Mouse (Mus musculus): ENCODE results near the gene Grip2. TPM values are rescaled to one million over a fixed set of nuclear protein-coding genes. Genes with fewer than 3 reads are reported as not detected.

Grip2 gene
- 0.22 TPM for polyA plus RNA-seq (2017; shearing (Covaris generic))

DNA sequence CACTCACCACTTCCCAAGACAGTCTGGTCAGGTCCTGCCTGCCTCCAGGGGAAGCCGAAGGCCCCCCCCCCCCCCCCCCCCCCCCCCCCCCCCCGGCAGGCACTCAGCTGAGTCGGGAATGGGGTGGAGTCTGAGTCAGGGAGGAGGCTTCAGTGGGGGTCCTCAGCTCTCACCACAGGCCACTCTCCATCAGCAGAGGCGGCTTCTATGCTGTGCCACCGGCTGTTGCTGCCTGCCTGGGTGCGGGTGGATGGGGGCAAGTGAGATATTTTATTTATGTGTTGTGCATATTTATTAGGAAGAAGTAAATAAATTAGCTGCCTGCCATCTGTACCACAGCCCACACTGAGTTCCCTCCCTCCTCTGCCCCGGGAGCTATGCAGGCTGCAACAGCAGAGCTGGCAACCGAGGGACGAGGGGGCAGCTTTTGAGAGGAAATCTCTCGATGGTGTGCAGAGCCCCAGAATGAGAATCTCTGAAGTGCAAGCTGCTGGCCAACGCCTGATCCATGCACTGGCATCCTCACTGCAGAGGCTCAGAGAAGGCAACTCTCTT, at the start of gene Grip2:
Gene Grip2 (minus strand): TSS at position 235 of the 555 bp plus-strand sequence.

Other genes starting within 250 kb of the Grip2 start
- 70.7 TPM for gene Slc6a6, start 143.2 kb downstream of the Grip2 start, polyA plus RNA-seq (2017; shearing (Covaris generic))
- 31.1 TPM for gene Ccdc174, start 50.8 kb upstream of the Grip2 start, polyA plus RNA-seq (2017; shearing (Covaris generic))
- not detected for gene 4930590J08Rik, start 75.6 kb upstream of the Grip2 start, polyA plus RNA-seq (2017; shearing (Covaris generic))
- gene Fgd5, start 151.6 kb upstream of the Grip2 start, polyA plus RNA-seq (2017; shearing (Covaris generic)) = 0.21 TPM

All from effector memory CD4-positive, alpha-beta T cell, adult 7 months (primary cell).